Mouse (Mus musculus) left cerebral cortex, postnatal 14 days (tissue): ENCODE results near the gene Gm21974. TPM values are rescaled to one million over a fixed set of nuclear protein-coding genes. Genes with fewer than 3 reads are reported as not detected.
A peak's percentile ranks its signal among the peaks of the same experiment; 100 is the strongest.
"Not testable (repeated sequence)": the region's sequence is repeated elsewhere in the genome, so short reads cannot be mapped to it uniquely, and the experiment has no call there.

ENCODE experiments used
- DNase-seq, 2 experiments: peaks; one replicate each; pipeline ENCODE4 v3.0.0; 2021 to 2022; ENCODE audit warnings: low spot score in 2 of 2, mixed read lengths in 1 of 2
- intact Hi-C: fragments of 180-260 bp; cut with DNase I; formaldehyde crosslinking; loops from one replicate; pipeline ENCODE4 v1.15.1; 2025
- long read RNA-seq, 2 experiments: library from polyadenylated mRNA; stranded (forward); transcript quantifications; one replicate each; pipeline ENCODE4 v2.0.0; 2021
- total RNA-seq, 2 experiments: library from RNA; stranded (reverse); gene quantifications; 2 replicates each; pipeline ENCODE4 v1.2.3; 2021

Gene Gm21974
- total RNA-seq = not detected
- long read RNA-seq, experiment 1, partial matches to known transcripts = 0 of 1 reads
- long read RNA-seq, experiment 1, other reads (novel, unspliced or antisense) = 1 of 1 reads
- long read RNA-seq, experiment 2 = 0 reads

DNA sequence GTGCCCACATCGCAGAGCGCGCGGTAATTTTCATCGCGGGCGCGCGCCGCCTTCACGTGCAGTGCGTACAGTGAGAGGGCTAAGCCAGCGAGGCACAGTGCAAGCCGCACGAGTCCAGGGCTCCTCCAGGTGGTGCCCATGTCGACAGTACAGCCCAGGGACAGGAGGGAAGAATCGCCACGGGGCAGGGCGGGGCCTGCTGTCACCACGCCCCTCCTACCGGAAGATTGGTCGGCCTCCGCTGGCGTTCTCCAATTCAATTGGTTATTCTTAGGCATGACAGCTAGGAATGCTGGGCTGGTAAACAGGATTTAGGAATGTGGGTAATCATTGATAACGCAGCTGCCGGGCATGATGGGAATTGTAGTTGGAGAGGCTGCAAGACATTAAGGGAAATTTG, at the start of gene Gm21974, which contains the start of gene Vkorc1:
Gene Gm21974 (minus strand): TSS at position 13 of the 400 bp plus-strand sequence.
Gene Vkorc1 (minus strand): TSS at position 176 of the 400 bp plus-strand sequence.
- peak; percentile 95 to 97 for DNase-seq

DNA sequence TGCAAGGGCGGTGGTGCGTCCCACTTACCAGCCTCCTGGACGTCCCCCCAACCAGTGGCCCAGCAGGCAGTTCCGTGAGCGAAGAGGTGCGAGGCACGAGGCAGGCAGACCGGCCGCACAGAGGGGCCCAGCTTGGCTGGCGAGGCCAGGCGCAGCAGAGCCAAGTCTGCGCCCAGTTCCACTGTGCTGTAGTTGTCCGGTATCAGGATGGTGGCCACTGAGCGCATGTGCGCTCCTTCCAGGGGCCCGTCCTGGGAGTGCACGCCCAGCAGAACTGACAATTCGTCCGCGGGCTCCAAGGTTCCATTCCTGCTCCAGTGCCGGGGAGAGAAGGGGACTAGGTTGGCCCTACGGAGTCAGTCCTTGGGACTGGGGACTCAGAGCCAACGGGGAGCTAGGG, 49.4 kb upstream of the Gm21974 start:
- no peak for DNase-seq
- intact Hi-C loops = no loop called here

More for the DNA sequence above, at the start of gene Gm21974, which contains the start of gene Vkorc1:
- intact Hi-C loops = no loop called here

DNA sequence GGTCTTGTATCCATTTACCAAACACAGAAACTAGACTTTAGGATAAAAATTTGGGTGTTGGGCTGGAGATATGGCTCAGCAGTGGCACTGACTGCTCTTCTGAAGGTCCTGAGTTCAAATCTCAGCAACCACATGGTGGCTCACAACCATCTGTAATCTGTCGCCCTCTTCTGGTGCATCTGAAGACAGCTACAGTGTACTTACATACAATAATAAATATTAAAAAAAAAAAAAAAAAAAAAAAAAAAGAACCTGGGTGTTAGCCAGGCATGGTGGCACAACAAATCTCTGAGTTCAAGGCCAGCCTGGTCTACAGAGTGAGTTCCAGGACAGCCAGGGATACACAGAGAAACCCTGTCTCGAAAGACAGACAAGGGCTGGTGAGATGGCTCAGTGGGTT, 46.8 kb upstream of the Gm21974 start:
- DNase-seq, intact Hi-C loops: not testable (repeated sequence)

DNA sequence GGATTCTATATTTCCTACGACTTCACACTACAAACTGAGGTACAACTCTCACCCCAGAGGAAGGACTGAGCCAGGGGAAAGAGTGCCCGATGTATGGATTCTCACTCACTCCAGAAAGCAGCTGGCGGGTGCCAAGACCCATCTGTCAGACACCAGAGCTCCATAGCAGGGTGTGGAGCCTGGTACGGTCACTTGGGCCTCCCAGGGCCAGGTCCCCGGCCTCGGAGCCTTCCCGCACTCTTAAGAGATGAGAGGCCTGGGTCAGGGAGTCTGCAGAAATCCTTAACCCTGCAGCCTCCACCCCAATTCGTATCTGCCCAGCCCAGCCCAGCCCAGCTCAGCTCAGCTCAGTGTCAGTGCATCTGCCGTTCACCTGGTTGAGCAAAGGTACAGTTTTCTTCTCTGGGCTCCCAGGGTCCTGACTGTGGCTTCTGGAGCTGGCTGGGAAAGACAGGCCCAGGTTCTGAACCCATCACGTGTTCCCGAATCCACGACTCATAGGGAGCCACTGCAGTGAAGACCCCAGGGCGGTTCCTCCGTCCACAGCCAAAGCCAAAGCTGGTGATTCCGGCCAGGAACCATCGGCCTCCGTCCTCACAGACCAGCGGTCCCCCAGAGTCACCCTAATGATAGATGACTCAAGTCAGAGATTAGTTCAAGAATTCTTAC, 41.1 kb upstream of the Gm21974 start:
- DNase-seq = no peak

DNA sequence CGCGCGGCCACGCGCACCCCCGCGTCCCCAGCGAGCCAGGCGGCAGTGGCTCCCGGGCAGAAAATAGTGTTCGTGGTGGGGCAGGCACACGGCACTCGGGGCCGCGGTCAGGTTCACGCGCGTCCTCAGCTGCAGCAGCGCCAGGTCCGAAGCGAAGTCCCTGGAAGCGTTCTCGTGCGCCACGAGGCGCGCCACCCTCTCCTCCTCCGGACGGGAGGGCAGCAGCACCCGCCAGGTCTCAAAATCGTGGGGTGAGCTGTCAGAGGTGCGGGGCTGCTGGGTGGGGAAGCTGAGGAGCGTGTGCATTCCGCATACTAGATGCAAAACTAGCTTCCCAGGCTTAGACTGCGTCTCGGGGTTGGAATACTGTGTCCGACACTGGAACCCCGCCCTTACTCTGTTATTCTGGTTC, 40.5 kb upstream of the Gm21974 start:
- no peak for DNase-seq
- intact Hi-C loops = no loop called here

More for the DNA sequence above, 41.1 kb upstream of the Gm21974 start:
- intact Hi-C loops = no loop called here

DNA sequence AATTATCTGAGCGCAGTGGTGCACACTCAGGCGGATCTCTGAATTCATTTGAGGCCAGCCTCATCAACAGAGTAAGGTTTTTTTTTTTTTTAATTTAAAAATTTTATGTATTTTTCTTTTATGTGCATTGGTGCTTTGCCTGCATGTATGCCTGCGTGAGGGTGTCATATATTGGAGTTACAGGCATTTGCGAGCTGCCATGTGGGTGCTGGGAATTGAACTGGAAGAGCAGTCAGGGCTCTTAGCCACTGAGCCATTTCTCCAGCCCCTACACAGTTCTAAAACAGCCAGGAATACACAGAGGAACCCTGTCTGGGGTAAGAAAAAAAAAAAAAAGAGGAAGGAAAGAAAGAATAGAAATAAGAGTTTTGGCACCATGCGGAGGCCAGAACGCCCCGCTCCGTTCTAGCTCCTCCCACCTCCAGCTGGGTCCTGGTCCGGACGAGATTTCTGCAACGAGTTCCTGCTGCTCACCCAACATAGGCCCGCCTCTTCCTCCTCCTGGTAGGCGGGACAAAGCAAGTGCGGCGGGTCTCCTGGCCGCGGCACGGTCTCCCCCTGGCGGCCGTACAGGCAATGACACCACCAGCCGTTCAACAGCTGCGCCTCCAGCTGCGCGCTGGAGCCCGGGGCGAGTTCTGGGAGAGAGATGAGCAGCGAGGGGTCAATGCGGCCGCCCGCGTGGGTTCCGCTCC, 39.9 kb upstream of the Gm21974 start:
- intact Hi-C loops = no loop called here
- DNase-seq = peak; percentile 96

DNA sequence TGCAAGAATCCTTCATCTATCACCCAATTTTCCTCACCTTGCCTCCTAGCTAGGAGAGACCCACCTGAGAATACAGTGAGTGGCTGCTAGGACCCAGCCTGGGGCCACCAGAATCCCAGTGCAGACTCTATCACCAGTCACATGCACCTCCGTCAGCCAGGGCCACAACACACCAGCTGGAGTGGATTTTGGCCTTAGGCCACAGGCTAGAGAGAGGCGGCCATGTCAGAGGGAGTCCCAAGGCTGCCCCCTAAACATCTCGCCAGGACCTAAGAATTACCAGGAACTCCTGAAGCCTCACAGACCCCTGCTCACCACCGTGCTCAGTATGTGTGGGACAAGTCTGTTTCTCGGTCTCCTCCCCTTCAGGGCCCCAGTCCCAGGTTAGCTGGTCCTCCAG, 38.8 kb upstream of the Gm21974 start:
- no peak for DNase-seq
- intact Hi-C loops = no loop called here

DNA sequence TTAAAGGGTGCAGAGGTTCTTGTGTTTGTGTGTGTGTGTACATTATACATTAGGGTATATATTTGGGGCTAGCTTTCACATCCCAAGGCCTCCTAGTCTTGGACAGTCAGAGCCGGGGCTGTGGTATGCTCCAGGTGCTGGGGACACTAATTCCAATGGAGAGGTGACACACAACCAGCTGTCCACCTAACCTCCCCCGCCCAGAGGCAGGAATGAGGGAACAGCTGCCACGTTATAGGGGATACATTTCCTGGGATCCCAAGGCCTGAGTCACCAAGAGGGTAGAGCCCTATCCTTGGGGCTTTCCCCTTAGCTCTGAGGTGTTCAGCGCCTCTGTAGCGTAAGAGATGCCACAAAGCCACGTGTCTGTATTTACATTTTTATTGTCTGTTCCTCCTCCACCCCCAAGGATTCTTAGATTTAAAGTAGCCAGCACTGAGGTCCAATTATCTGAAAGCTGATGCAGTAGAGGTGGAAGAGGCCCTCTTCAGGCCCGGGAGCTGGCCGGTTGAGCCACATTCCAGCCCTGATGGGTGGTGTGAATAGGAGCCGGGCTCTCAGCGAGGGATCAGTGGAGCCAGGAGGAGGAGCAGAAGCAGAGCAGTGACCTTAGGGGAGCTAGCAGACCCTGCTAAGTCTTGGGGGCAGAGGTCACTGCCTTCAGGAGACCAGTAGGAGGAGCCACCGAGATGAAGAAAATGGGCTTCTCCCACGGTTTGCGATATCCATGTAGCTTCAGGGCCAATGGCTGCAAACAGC, 37.2 kb upstream of the Gm21974 start:
- no peak for DNase-seq
- intact Hi-C loops = no loop called here

DNA sequence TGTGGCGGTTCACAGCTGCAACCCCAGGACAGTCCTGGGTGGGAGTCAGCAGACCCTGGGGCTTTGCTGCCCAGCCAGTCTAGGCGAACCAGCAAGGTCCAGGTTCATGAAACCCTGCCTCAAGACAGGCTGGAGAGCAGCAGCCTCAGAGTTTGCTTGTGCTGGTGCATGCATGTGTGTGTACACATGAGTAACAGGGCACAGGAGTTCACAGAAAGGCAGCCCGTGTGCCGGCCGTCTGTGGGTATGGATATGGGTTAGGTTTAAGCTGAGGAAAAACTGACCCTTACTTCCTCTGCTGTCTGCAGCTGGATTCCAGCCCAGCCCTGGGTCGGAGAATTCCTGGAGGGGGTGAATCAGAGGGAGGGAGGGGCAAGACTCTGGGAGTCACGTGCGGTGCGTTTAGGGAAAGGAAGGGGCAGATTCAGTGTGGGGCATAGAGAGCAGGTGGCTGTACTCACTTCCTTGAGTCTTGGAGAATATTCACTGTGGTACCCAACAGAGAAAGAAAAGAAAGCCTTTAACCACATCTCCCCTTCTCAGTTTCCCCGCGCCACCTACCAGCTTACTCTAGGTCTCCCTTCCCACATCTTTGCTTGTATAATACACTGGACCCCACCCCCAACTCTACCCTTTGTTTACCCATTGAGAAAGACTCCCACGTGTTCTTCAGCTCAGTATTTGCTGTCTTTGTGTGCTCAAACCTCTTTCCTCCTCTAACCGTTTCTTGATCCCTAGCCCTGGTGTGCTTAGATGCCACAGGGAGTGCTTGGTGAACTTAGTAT, 36.3 kb upstream of the Gm21974 start:
- intact Hi-C loops = no loop called here
- DNase-seq = no peak

DNA sequence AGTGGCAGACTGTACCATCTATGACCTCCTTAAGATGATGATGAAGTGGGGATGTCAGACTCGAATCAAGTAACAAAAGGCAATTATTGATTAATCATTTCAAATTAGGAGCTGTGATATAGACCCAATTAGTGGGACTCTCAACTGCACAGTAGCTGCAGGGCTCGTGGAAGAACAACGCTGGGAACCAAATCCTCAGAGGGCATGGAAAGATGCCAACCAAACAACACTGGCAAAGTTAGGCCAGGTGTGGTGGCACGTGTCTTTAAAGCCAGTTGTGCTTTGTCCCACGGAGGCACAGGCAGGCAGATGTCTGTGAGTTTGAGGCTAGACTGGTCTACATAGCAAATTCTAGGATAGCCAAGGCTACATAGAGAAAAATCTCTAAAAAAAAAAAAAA, 35.4 kb upstream of the Gm21974 start:
- no peak for DNase-seq
- intact Hi-C loops = no loop called here

DNA sequence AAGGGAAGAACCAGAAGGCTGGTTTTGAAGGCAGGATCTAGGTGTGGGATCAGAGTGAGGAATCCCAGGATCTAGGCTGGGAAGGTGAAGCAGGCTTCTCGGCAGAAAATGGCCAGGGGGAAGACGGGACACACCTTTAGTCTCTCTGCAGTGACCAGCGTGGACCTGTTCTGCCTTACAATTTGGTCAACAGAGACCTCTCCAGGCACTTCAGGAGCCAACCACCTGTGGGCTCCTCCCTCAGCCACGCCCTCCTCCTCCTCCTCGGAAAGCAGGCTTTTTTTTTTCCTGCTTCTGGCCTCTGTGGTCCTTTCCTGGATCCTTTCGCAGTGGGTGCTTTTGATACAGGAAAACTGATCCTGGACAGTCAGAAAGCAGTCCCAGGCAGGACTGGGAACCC, 34.7 kb upstream of the Gm21974 start, which contains the start of gene Prss8:
Gene Prss8 (minus strand): TSS at position 182 of the 400 bp plus-strand sequence.
- DNase-seq = no peak
- intact Hi-C loops = no loop called here

DNA sequence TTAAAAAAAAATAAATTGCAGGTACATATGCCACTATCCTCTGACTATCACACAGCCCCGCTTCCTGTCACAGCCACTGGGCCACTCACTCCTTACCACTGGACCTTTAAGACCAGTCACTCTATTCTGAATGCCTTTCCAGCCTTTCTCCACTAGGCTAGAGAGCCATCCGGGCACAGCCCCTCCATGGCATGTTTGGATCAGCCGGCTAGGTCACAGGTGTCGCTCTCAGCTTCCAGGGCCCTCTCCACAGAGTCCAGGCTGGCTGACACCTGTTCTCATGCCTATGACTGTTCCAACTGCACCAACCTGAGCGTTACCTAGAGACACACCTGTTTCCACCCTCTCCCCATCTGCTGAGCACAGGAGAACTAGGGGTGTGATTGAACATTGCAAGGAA, 33.3 kb upstream of the Gm21974 start:
- intact Hi-C loops = no loop called here
- no peak for DNase-seq

DNA sequence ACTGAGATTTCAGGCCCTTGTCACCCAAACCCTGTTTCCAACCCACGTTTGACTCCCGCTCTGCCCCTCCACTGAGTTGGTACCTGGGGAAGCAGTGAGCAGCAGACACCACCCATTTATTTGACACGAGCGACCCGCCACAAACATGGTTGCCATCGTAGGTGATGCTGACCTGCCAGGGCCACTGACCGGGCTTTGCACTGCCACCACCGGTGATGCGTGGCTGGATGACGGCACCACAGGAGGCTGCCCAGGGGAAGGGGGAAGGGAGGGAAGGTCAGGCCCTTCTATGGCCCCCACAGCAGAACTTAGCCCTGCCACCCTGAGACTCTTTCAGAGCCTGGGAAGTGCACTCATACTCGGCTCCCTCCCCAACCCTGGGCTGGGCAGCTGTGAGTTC, 32.5 kb upstream of the Gm21974 start:
- intact Hi-C loops = no loop called here
- no peak for DNase-seq

DNA sequence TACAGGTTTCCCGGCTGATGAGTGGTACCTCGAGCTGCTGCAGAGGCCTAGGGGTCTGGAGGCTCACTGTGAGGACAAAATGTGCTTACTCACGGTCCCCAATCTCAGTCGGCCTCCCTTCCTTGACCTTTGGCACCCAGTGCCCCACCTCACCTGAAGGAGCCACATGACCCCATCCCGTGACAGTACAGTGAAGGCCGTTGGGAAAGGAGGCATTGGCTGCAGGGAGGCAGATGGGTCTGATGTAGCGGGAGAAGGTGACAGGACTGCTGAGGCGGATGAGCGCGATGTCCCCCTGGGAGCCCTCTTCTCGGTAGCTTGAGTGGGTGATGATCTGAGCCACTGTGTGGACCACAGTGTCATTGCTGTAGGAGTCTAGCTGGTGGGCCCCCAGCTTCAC, 31.6 kb upstream of the Gm21974 start:
- no peak for DNase-seq

DNA sequence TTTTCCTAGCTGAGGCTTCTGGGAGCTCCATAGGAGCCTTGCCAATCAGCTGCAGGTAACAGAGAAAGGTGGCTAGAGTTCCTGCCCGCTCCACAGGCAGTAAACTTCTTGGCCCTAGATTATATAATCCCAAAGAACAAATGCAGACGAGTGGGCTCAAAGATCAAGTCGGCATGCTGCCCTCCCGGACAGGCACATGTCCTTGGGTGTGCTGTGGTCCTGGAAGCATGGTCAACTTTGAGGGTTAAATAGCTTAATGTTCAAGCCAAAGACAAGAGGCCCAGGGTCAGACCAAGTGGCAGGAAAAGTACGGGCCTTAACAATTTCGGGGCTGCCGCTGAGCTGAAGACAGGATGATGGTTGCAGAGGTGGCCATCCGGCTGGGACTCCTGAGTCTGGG, 30.8 kb upstream of the Gm21974 start:
- intact Hi-C loops = no loop called here

More for the DNA sequence above, 31.6 kb upstream of the Gm21974 start:
- intact Hi-C loops = no loop called here

DNA sequence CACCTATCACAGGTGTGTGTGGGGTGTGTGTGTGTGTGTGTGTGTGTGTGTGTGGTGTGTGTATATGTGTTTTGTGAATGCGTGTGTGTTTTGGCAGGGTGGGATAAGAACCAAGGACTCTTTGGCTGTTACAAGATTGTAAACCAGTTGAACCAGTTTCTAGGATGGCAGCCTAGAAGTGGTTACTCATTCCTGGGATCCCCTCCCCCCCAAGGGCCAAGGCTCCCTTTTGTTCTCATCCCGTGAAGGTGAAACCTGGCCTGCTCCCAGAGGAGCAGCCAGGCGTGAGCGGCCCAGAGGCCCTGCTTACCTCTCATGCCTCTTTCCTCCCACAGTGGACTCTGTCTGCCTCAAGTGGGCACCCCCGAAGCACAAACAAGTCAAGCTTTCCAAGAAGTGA, 30.0 kb upstream of the Gm21974 start:
- intact Hi-C loops = no loop called here

More for the DNA sequence above, 30.8 kb upstream of the Gm21974 start:
- DNase-seq = no peak

DNA sequence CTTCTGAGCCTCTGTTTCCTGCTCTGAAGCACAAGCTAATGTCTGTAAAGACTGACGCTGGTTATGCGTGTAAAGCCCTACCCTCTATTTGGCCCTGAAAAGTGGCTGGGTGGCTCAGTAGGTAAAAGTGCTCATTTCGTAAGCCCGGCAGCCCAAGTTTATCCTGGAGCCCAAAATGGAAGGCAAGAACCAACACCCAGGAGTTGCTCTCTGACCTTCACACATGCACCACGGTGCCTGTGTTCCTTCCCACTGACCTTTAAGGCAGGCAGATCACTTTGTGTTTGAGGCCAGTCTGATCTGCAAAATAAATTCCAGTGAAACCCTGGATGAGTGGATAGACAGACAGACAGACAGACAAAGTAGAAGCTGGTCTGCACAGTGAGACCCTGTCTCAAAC, 28.5 kb upstream of the Gm21974 start:
- DNase-seq = no peak
- intact Hi-C loops = no loop called here

More for the DNA sequence above, 30.0 kb upstream of the Gm21974 start:
- DNase-seq = no peak

DNA sequence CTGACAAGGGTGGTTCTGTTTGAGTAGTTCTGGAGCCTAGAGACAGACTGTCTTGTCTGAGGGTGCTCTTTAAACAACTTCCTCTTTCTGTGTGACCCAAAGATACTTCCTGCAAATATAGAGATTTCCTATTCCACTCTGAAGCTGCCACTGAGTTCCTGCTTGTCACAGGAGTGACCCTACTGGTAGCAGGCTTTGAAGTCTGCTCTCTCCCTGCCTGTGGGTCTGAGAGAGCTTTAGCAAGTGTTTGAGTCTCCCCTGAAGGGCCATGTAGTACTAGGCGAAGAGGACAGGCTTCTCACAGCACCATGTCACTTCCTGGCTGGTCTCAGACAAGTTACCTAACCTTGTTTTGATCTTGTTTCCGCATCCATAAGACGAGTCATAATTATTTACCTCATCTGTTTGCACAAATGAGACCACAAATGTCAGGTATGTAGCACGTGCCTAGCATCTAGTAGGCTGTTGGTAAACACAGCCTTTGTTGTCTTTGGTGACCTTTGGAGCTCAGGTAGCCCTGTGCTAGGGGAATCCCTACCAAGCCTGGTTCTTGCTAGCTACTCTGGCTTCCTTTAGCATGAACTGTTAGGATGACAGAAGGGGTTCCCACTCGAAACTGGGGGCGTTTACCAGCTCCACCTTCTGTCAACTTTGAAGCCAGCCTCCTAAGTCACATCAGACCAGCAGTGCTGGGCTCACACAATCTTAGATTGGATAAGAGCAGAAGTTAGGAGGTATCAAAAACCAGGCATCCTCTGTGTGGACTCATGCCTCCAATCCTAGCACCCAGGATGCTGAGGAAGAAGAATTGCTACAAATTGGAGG, 27.4 kb upstream of the Gm21974 start:
- intact Hi-C loops = no loop called here
- DNase-seq = no peak
